Mouse (Mus musculus) stomach, embryonic 14.5 days (tissue): Measurements from ENCODE around the gene Fkbp7. TPM values are rescaled to one million over a fixed set of nuclear protein-coding genes. Genes with fewer than 3 reads are reported as not detected.
A peak's percentile ranks its signal among the peaks of the same experiment; 100 is the strongest.

Experiments used
- ATAC-seq: fragments of 200-750 bp; cut with Nextera tagmentation; 2 replicates; pipeline ENCODE4 v1.8.0; 2017; ENCODE audit warnings: low read depth, moderate TSS enrichment; ENCODE audit not compliant: insufficient number of reproducible peaks, insufficient read depth, low FRiP score
- H3K27ac ChIP-seq: fragments of 300-500 bp; sonication (generic); 2 replicates; pipeline ENCODE4 v1.5.1; 2014; ENCODE audit warnings: mild to moderate bottlenecking, low read length, moderate library complexity, mixed read lengths
- H3K27me3 ChIP-seq: fragments of 300-500 bp; sonication (generic); 2 replicates; pipeline ENCODE4 v1.6.1; 2014; ENCODE audit warnings: low read length, control low read depth, mixed read lengths; ENCODE audit not compliant: control insufficient read depth, insufficient read depth
- H3K36me3 ChIP-seq: fragments of 300-500 bp; sonication (generic); 2 replicates; pipeline ENCODE4 v1.6.1; 2014; ENCODE audit warnings: mild to moderate bottlenecking, control low read depth, low read length, moderate library complexity, mixed read lengths; ENCODE audit not compliant: control insufficient read depth, insufficient read depth
- H3K4me1 ChIP-seq: fragments of 300-500 bp; sonication (generic); 2 replicates; pipeline ENCODE4 v1.6.1; 2014; ENCODE audit warnings: low read length, control low read depth, mixed read lengths; ENCODE audit not compliant: control insufficient read depth, insufficient read depth
- H3K4me2 ChIP-seq: fragments of 300-500 bp; sonication (generic); replicated peaks from 2 replicates; pipeline ENCODE4 v1.6.1; 2014; ENCODE audit warnings: low read depth, low read length, control low read depth
- H3K4me3 ChIP-seq: fragments of 300-500 bp; sonication (generic); 2 replicates; pipeline ENCODE4 v1.5.1; 2014; ENCODE audit warnings: low read depth, low read length, control low read depth
- H3K9ac ChIP-seq: fragments of 300-500 bp; sonication (generic); replicated peaks from 2 replicates; pipeline ENCODE4 v1.6.1; 2014; ENCODE audit warnings: low read depth, mild to moderate bottlenecking, control low read depth, low read length, moderate library complexity, mixed read lengths
- H3K9me3 ChIP-seq: fragments of 300-500 bp; sonication (generic); 2 replicates; pipeline ENCODE4 v1.6.1; 2016; ENCODE audit warnings: low read depth, low read length, control low read depth; ENCODE audit not compliant: control insufficient read depth
- WGBS: fragments of 180-500 bp; shearing (Covaris S2); extraction: QIAGEN DNeasy Blood & Tissue Kit; methylation state at CpG from one replicate; pipeline ENCODE4 v1.1.7; 2014; 5-methylcytosine and 5-hydroxymethylcytosine counted together
- polyA plus RNA-seq: library from polyadenylated mRNA; unstranded; fragments of >200 nt; fragmentation: Nextera tagmentation; extraction: Ambion mirVana; gene quantifications from 2 replicates; pipeline ENCODE4 v1.2.1, GENCODE M21; 2014

The Fkbp7 gene
- polyA plus RNA-seq, 1 experiment from 2014 or later, result 84.8 TPM

DNA sequence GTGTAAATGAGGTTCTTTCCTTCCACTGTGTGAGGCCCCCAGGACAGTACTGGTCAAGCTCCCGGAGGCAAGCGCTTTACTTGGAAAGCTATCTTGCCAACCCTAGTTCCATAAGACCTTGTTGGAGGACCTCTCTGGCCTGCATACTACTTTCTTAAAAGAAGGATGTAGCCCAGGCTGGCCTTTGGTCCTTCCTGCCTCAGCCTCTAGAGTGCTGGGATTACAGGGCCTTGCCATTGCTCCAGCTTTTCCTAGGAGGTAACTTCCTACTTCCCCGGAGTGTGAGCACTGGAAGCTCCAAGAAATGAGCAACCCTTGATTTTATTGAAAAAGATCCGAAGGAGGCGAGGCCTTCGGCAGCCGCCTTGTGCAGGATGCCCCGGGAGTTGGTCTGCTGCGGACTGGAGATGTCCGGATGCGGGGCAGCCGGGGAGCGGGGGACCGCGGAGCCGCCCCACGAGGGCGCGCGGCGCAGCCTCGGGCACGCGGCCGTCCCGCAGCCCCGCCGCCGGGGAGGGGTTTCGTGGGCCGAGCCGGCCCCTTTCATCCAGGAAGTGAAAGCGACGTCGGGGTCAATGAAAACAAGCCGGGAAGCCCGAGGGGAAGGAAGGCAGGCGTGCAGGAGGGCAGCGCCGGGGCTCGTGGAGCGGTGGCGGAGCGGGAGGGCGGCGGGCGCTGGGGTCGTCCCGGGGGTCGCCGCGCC lies 2.0 kb upstream of the Fkbp7 start, which contains the start of gene Plekha3:
Gene Plekha3, plus strand, starts transcription at position 557 of the 703 bp plus-strand sequence.
- ATAC-seq, result peak; percentile 75
- 4% methylated on average over 47 of the region's 52 CpGs for WGBS

DNA sequence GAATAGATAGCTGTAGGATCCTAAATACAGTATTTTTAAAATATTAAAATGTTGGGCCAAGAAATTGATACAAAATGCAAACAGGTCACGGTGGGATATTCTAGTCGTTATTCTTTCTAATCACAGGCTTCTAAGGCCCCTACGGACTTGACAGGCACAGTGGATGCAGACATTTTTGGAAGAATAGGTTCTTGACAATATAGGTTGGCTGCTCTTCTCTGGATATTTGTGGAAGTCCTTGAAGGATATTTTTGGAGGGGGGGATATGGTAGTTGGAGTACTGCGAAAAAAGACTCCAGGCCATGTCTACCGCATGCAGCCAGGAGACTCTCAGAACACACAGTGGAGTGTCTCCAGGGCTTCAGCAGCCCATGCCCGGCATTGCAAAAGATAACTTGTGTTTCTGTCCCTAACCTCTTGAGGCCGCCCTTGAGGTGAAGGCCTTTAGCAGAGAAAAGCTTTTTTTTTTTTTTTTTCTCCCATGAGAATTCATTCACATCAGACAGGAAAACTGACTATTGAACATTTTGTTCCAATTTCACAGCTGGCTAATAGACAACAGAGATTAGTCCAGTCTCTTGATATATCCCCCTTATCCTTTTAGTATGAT lies 661 bp upstream of the Fkbp7 start:
- no peak overlapping the region for H3K9ac ChIP-seq
- WGBS, result 42% methylated on average over 7 of the region's 7 CpGs
- H3K27me3 ChIP-seq, result no peaks in the 10 kb centered on the region
- ATAC-seq, result no peak
- H3K36me3 ChIP-seq, result no peaks in the 10 kb centered on the region
- H3K9me3 ChIP-seq, result no peaks in the 10 kb centered on the region
- H3K4me1 ChIP-seq, result peaks cover 10% of the 10 kb centered on the region
- H3K4me3 ChIP-seq, result peak overlapping the region; percentile 50
- H3K4me2 ChIP-seq, result peak overlapping the region; percentile 69
- H3K27ac ChIP-seq, result peak overlapping the region; percentile 88; the same call in 1 of the 2 replicates

More for the DNA sequence above, 2.0 kb upstream of the Fkbp7 start, which contains the start of gene Plekha3:
- H3K4me2 ChIP-seq, result peak within 1 kb of the TSS; percentile 66
- H3K9me3 ChIP-seq, result no peaks in the 10 kb centered on the region
- H3K4me1 ChIP-seq, result peaks cover 10% of the 10 kb centered on the region
- peak within 1 kb of the TSS; percentile 85 for H3K4me3 ChIP-seq
- H3K9ac ChIP-seq, result peak within 1 kb of the TSS; percentile 76
- H3K27me3 ChIP-seq, result no peaks in the 10 kb centered on the region
- H3K27ac ChIP-seq, result peak within 1 kb of the TSS; percentile 80
- H3K36me3 ChIP-seq, result no peaks in the 10 kb centered on the region

DNA sequence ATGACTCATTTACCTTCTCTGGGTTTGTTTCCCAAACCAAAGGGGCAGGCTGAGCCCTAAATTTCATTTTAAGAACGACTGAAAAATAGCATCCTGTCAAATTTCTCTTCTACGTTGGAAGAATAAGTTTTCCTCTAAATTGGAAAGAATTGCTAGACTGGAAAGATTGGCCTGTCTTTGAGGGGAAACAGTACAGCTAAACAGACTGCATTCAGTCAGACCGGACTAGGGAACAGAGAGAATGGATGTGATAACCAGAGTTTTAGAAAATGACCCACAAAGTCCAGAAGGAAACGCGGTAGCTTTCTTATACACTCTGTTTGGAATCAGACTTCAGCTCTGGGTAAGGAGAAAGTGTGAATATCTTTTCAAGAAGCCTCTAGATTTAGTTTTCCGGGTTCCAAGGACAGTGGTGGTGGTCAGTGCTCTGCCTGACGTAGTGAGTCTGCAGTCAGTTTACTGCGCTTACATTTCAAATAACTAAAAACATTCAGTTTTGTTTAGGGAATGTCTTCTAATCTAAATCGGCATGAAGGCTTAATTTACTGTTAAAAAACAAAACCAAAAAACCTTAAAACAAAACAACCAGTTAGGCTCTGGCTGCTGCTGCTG lies 676 bp downstream of the Fkbp7 start:
- Histone ChIP-seq H3K4me1 (peaks cover 10% of the 10 kb centered on the region), H3K9ac (peak overlapping the region; percentile 53), H3K36me3 (no peaks in the 10 kb centered on the region), H3K9me3 (no peaks in the 10 kb centered on the region), H3K27ac (peak overlapping the region; percentile 88), H3K4me2 (peak overlapping the region; percentile 69), H3K4me3 (peak overlapping the region; percentile 50), H3K27me3 (no peaks in the 10 kb centered on the region)
- WGBS, result 11% methylated on average over 9 of the region's 9 CpGs
- no peak for ATAC-seq

DNA sequence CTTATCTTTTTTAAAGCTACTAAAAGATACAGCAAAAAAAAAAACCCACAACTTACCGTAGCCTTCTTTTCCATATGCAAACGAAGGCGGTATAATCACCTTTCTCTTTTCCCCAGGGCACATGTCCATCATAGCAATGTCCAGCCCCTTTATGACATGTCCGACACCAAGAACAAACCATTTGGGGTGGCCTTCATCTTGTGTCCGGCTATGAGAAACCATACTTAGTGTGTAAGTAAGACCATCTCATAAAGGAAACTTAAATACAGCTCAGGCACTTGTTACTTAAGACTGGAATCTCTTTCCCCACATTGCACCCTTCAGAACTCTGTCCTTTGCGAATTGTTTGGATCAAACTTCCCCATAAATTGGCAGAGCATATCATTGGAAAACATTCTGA lies 1.3 kb downstream of the Fkbp7 start:
- H3K4me1 ChIP-seq, result peaks cover 6% of the 10 kb centered on the region
- no peak for ATAC-seq
- H3K27ac ChIP-seq, result no peak overlapping the region
- H3K9ac ChIP-seq, result peak overlapping the region; percentile 53
- peak overlapping the region; percentile 50 for H3K4me3 ChIP-seq
- no peaks in the 10 kb centered on the region; the same call in 1 of the 2 replicates for H3K36me3 ChIP-seq
- H3K9me3 ChIP-seq, result no peaks in the 10 kb centered on the region
- 83% methylated on average over 6 of the region's 6 CpGs for WGBS
- no peaks in the 10 kb centered on the region for H3K27me3 ChIP-seq
- peak overlapping the region; percentile 69 for H3K4me2 ChIP-seq

DNA sequence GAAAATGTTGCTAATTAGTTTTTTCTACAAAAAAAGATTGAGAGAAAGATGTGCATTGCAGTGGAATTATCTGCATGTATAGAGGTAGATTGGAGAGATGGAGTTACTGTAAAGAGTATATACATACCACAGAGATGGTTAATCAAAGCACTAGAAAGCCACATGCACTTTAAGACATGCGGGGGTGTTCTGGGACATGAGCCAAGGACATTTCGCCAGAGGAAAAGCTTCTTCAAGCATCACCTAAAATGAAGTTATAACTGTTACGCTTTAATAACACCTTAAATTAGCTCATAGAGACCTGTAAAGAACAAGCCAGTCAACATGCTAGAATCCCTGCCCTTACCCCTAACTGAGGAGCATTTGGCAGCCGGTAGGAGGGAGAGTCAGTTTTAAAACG lies 5.7 kb downstream of the Fkbp7 start:
- peaks cover 12% of the 10 kb centered on the region for H3K36me3 ChIP-seq
- H3K4me3 ChIP-seq, result no peak overlapping the region
- no peak for ATAC-seq
- 65% methylated on average over 5 of the region's 5 CpGs for WGBS
- H3K4me2 ChIP-seq, result no peak overlapping the region
- no peaks in the 10 kb centered on the region for H3K4me1 ChIP-seq
- no peaks in the 10 kb centered on the region for H3K9me3 ChIP-seq
- no peak overlapping the region for H3K27ac ChIP-seq
- no peaks in the 10 kb centered on the region for H3K27me3 ChIP-seq
- no peak overlapping the region for H3K9ac ChIP-seq

DNA sequence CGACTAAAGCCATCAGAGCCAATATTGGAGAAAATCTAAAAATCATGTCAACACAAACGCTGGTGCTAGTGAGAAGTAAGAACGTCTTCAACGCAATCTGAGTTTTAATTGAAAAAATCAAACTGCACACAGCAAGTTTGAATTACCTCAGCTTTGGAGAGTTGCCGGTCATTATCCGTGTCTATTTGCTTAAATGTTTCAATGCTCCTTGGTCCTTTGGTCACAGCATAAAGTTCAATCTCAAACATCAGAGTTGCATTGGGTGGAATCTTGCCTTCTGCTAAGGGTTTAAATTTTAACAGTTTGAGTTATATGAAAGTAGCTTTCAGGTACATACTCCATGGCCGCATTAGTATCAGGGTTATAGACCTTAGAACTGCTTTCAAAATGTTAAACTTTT lies 7.4 kb downstream of the Fkbp7 start:
- 96% methylated on average over 7 of the region's 7 CpGs for WGBS
- Histone ChIP-seq H3K4me2 (no peak overlapping the region), H3K4me3 (no peak overlapping the region), H3K36me3 (peaks cover 16% of the 10 kb centered on the region), H3K9me3 (no peaks in the 10 kb centered on the region), H3K27ac (no peak overlapping the region), H3K27me3 (no peaks in the 10 kb centered on the region), H3K9ac (no peak overlapping the region), H3K4me1 (no peaks in the 10 kb centered on the region)
- no peak for ATAC-seq

DNA sequence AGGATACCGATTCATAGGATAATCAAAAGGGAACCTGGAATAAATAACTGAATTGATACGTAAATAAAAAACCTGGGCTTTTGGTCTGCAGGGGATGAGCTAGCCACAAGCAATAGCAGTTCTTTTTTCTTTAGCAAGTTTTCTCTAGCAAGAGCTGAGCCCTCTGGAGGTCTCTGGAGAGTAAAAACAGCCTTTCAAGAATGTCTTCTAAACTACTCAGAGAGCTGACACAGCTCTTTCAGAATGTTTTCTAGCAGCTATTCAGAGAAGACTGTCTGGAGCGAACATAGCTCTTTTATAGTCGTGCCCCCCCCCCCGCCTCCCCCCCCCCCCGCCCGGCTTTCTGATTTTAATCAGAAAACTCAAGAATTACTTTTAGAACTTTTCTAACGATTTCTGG lies 13.5 kb downstream of the Fkbp7 start:
- 56% methylated on average over 6 of the region's 8 CpGs for WGBS
- no peak overlapping the region for H3K4me2 ChIP-seq
- H3K9ac ChIP-seq, result no peak overlapping the region
- H3K27me3 ChIP-seq, result no peaks in the 10 kb centered on the region
- no peaks in the 10 kb centered on the region for H3K9me3 ChIP-seq
- no peak for ATAC-seq
- H3K4me1 ChIP-seq, result no peaks in the 10 kb centered on the region
- no peak overlapping the region for H3K4me3 ChIP-seq
- no peak overlapping the region for H3K27ac ChIP-seq
- peaks cover 9% of the 10 kb centered on the region for H3K36me3 ChIP-seq

DNA sequence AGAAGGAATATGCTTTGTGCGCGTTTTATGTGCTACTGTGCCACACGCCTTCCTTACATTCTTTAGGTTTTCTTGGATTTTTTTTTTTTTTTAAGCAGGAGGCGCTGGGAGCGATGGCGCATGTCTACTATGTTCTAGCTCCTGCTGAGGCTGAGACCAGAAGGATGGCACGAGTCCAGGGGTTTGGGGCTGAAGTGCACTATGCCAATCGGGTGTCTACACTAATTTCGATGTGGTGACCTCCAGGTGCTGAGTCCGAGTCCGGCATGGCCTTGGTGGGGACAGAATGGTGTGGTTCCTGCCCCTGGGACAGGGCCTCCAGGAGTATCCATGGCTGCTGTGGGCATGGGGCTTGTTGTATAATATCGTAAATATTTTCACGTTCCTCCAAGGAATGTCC lies 14.4 kb downstream of the Fkbp7 start:
- Histone ChIP-seq H3K36me3 (peaks cover 8% of the 10 kb centered on the region), H3K4me3 (no peak overlapping the region), H3K27me3 (no peaks in the 10 kb centered on the region), H3K4me2 (no peak overlapping the region), H3K9me3 (no peaks in the 10 kb centered on the region), H3K27ac (no peak overlapping the region), H3K9ac (no peak overlapping the region), H3K4me1 (no peaks in the 10 kb centered on the region)
- ATAC-seq, result no peak
- 76% methylated on average over 13 of the region's 13 CpGs for WGBS
